Mouse (Mus musculus) heart, adult 2 months (tissue): ENCODE results near the gene Grrp1.

Experiments
- CTCF ChIP-seq: fragments of 200-600 bp; IDR thresholded peaks from 2 replicates; pipeline ENCODE4 v1.8.1; 2022; ENCODE audit warnings: antibody characterized with exemption, mild to moderate bottlenecking, moderate library complexity
- EP300 ChIP-seq: fragments of 200-500 bp; IDR thresholded peaks from 2 replicates; pipeline ENCODE4 v1.6.1; 2011; ENCODE audit warnings: low read depth, low read length, control low read depth; ENCODE audit not compliant: insufficient read depth
- POLR2A ChIP-seq: fragments of 200-500 bp; IDR thresholded peaks from 2 replicates; pipeline ENCODE4 v1.6.1; 2011; ENCODE audit warnings: mild to moderate bottlenecking, low read depth, low read length, control low read depth; ENCODE audit not compliant: insufficient read depth

DNA sequence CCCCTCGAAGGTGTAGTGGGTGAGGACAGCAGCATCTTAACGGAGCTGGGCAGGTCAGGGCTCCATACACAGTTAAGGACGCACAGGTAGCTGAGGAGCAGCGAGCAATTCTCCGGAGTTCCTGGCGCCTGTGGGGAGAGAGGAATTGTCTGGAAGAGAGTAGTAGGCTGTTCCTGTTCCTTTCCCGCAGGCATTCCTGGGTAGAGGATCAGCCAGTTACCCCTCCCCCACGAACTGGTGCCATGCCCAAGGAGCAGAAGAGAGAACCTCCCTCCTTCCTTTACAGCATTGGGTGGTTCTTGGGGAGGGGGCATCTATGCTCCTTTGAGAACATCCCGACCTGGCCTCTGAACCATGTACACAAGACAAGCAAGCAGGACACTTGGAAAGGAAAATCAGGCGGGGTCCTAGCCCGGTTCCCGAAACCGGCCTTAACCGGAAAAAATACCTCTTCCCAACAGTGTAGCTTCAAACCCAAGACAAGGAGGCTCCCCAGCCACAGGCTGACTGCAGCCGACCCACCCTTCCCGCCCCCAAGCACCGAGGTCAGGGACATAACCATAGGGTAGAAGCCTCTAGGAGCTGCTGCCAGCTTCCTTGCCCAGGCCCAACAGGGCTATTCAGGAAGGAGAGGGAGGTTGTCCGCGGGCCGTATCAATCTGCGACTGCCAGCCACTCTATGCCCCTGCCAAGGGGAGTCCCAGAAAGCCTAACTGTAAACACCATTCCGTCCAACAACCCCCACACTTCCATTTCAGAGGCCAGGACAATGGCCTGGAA lies 1.6 kb downstream of the Grrp1 start:
- TF ChIP-seq EP300 = no peak
- no peak for TF ChIP-seq CTCF
- TF ChIP-seq POLR2A = 0 out of 2 replicates have a peak, but pooled peaks have one; percentile 7
